Mouse (Mus musculus) neural tube, embryonic 10.5 days (tissue): ENCODE measurements around the gene Dcpp2.
"Not testable (repeated sequence)": the region's sequence is repeated elsewhere in the genome, so short reads cannot be mapped to it uniquely, and the experiment has no call there.

ENCODE experiments used
- DNase-seq: peaks from one replicate; pipeline ENCODE4 v3.0.0-alpha.2; 2017; ENCODE audit warnings: low spot score; ENCODE audit errors: extremely low spot score

Dcpp2 gene

DNA sequence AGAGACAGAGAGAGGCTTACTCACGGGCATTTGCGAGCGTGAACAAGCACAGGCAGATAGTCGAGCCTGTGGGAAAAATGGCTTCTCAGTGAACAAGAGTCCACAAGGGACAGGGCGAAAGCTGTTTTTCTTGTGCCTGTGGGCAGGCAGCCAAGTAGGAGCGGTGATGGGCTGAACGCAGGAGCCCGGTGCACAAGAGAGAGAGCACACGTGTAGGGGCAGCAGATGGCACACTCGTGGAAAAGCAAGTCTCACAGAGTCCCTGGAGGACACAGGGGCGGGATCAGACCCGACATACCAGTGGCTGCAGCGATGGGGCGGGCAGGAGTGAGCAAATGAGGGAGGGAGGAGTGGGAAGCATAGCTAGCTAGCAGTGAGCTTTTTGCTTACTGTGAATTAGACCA lies 44.4 kb downstream of the Dcpp2 start:
- no peak for DNase-seq

DNA sequence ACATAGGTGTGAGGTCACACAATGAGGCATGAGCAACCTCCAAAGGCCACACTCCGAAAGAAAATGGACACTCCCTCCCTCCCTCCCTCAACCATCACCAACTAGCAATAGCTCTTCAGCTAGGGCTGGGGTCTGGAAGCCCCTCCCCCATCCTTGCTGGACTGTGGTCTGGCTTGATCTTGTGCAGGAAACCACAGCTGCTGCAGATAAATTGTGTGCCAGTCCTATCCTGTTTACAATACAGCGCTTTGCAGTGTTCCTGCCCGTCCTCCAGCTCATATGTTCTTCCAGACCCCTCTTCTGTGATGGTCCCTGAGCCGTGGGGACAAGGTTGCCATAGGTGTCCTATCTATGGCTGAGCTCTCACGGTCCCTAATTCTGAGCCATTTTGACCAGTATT lies 50.5 kb downstream of the Dcpp2 start:
- DNase-seq: no peak

DNA sequence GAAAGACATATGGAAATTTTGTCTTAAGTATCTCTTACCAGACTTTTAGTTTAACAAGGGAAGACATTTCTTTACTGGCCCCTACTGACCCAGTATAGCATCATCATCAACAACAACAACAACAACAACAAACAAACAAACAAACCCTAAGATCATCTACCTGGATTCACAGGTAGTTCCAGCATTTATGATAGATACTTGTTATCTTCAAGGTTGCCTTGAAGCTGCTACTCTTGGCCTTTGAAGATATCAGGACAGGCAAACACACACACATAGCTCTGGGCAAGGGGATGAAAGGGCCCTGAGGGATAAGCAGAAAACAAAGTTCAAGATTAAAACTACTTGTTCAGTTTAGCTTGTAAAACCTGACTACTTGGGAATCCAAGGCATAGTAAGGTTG lies 60.7 kb downstream of the Dcpp2 start, which contains the start of gene Sbp:
Sbp (plus strand) TSS at position 301 of the 400 bp plus-strand sequence.
- DNase-seq: no peak

DNA sequence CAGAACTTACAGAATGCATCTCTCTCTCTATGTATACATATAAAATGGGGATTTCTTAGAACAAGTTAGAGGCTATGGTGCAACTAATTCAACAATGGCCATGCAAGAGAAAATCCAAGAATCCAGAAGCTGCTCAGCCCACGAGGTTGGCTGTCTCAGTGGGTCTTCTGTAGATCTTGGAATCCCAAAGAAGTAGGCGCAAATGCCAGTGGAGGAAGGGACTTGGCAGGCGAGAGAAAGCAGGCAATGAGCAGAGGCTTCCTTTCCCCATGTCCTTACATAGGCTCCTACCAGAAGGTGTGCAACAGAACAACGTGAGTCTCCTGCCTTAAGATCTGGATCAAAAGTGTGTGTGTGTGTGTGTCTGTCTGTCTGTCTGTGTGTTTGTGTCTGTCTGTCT lies 66.8 kb downstream of the Dcpp2 start:
- not testable (repeated sequence) for DNase-seq

DNA sequence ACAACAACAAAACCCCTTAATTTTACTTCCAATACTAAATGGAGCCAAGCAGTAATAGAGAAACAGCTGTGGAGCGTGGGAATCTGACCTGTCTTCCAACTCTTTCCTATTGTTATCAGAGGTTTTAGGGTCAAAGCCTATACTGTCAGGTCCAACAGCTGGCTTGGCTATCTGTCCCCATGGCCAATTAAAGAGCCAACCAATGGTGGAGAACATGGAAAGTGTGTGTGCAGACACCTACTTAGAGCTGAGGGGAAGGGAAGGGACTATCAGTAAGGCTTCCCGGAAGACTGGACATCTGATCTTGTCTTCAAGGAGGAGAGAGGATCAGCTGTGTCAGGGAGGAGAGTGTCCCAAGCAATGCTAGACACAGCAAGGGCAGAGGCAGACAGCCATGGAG lies 68.4 kb downstream of the Dcpp2 start:
- no peak for DNase-seq
